Mouse (Mus musculus): ENCODE results near the gene Wscd2. TPM values are rescaled to one million over a fixed set of nuclear protein-coding genes. Genes with fewer than 3 reads are reported as not detected.

Gene Wscd2
- total RNA-seq, 1 experiment, result 2.6 TPM

DNA sequence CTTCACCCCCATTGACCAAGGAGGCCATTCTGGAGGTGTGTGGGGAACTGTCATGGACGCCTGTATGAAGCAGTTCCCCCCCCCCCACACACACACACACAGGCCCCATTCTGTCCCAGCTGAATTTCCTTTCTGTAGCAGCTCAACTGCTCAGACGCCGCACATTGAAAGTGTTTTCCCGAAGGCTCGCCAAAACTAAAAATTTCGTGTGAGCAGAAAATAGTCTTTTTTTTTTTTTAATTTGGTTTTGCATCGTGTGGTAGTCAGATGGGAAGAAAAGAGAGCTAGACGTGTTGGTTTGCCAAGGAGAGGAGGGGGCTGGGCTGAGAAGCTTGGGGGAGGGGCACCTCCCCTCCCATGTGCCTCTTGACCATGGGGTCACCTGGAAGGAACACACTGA is 23.5 kb downstream of the Wscd2 start:
- H3K27ac ChIP-seq (ENCODE audit: insufficient read depth, low read depth, low read length, poor library complexity, severe bottlenecking), result no peak overlapping the region
- no peaks in the 10 kb centered on the region for H3K36me3 ChIP-seq (ENCODE audit: control insufficient read depth, insufficient read depth, low read length, poor library complexity, severe bottlenecking)
- peaks cover 0 to 17% of the 10 kb centered on the region in 2 experiments; a peak in 1 of 4 replicates for H3K4me1 ChIP-seq (ENCODE audit: control insufficient read depth in 2 of 2, insufficient read depth in 2 of 2, low read length in 2 of 2, poor library complexity in 1 of 2)
- no peak overlapping the region for H3K9ac ChIP-seq (ENCODE audit: insufficient read depth, low read depth, low read length, poor library complexity, severe bottlenecking)
- H3K4me3 ChIP-seq (ENCODE audit: insufficient read depth in 1 of 2, low read depth in 1 of 2, low read length in 2 of 2, poor library complexity in 1 of 2, severe bottlenecking in 1 of 2), result no peak overlapping the region
- DNase-seq (ENCODE audit: low read depth, low spot score), result no peak
- H3K9me3 ChIP-seq (ENCODE audit: control insufficient read depth, insufficient read depth, low read depth, low read length), result no peaks in the 10 kb centered on the region
- no peak for TF ChIP-seq MAFK (IDR thresholded peaks at IDR 0.05; ENCODE audit: insufficient read depth, low read depth, low read length)
- no peak for TF ChIP-seq ZNF384 (IDR thresholded peaks at IDR 0.05; ENCODE audit: low read depth, low read length)
- TF ChIP-seq CHD2 (IDR thresholded peaks at IDR 0.05; ENCODE audit: low read depth, low read length), result no peak
- TF ChIP-seq ZC3H11A (IDR thresholded peaks at IDR 0.05; ENCODE audit: borderline replicate concordance, low read depth, low read length), result no peak
- no peak for TF ChIP-seq HCFC1 (IDR thresholded peaks at IDR 0.05; ENCODE audit: borderline replicate concordance, insufficient read depth, low read length)
- in situ Hi-C loops (cut with MboI; ENCODE audit: low sequenced_read_pairs in 2 of 2, unreplicated experiment in 2 of 2), result no loop called here

DNA sequence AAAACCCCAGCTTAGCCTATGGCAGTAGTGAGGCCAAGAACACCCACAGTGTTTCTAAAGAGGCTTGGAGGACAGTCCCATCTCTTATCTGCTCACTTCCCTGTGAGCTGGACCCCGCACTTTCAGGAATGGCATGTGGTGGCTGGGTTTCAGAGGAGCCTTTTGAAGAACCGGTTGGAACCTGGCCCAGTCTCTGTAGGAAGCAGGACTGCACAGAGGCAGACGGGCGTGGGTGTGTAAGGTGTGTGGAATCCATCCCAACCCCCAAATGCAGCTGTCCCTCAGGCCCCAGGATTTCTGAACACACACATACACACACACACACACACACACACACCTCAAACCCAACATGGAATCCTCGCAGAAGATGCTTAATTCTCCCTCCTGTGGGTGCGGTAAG is 23.9 kb downstream of the Wscd2 start:
- no peak for DNase-seq (ENCODE audit: low read depth, low spot score)
- peaks cover 0 to 17% of the 10 kb centered on the region in 2 experiments; a peak in 1 of 4 replicates for H3K4me1 ChIP-seq (ENCODE audit: control insufficient read depth in 2 of 2, insufficient read depth in 2 of 2, low read length in 2 of 2, poor library complexity in 1 of 2)

DNA sequence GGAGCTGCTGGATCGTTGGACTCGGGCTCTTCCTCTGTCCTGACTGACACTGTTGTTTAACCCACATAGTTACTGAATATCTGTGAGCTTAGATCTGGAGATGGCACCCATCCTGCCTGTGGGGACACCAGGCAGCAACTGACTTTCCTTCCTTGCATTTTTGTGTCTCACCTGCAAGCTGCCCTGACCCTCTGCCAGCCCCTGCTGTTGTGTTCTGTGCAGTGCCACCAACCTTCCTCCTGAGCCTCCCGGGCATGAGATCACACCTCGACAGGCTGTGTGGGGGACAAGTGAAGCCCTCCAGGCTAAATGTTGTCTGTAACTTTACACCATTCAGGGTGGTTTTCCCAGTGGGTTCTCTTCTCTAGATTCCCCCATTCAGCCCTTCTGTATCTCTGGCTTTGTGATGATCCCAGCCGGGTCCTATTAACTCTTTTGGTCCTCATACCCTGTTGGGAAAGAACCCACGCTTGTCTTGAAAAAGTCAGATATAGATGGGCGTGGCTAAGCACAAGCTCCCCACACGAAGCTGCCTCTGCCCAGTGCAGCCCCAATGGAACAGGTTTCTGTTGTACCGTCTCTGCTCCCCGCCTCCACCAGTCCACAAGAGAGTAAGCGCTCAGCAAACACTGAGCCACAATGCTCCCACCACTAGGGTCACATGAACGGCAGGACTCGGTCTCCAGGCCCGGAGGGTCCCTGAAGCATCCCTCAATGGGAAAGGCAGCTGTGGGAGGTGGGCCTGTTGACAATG is 26.2 kb downstream of the Wscd2 start:
- no peak for DNase-seq (ENCODE audit: low read depth, low spot score)
- H3K9me3 ChIP-seq (ENCODE audit: control insufficient read depth, insufficient read depth, low read depth, low read length), result no peaks in the 10 kb centered on the region
- H3K27ac ChIP-seq (ENCODE audit: insufficient read depth, low read depth, low read length, poor library complexity, severe bottlenecking), result no peak overlapping the region
- H3K4me1 ChIP-seq (ENCODE audit: control insufficient read depth in 2 of 2, insufficient read depth in 2 of 2, low read length in 2 of 2, poor library complexity in 1 of 2), result peaks cover 0 to 20% of the 10 kb centered on the region in 2 experiments; a peak in 1 of 4 replicates
- no peaks in the 10 kb centered on the region for H3K36me3 ChIP-seq (ENCODE audit: control insufficient read depth, insufficient read depth, low read length, poor library complexity, severe bottlenecking)
- in situ Hi-C loops (cut with MboI; ENCODE audit: low sequenced_read_pairs in 2 of 2, unreplicated experiment in 2 of 2), result no loop called here
- no peak for TF ChIP-seq HCFC1 (IDR thresholded peaks at IDR 0.05; ENCODE audit: borderline replicate concordance, insufficient read depth, low read length)
- no peak for TF ChIP-seq ZC3H11A (IDR thresholded peaks at IDR 0.05; ENCODE audit: borderline replicate concordance, low read depth, low read length)
- no peak for TF ChIP-seq ZNF384 (IDR thresholded peaks at IDR 0.05; ENCODE audit: low read depth, low read length)
- TF ChIP-seq CHD2 (IDR thresholded peaks at IDR 0.05; ENCODE audit: low read depth, low read length), result no peak
- TF ChIP-seq MAFK (IDR thresholded peaks at IDR 0.05; ENCODE audit: insufficient read depth, low read depth, low read length), result no peak
- H3K4me3 ChIP-seq (ENCODE audit: insufficient read depth in 1 of 2, low read depth in 1 of 2, low read length in 2 of 2, poor library complexity in 1 of 2, severe bottlenecking in 1 of 2), result no peak overlapping the region
- H3K9ac ChIP-seq (ENCODE audit: insufficient read depth, low read depth, low read length, poor library complexity, severe bottlenecking), result no peak overlapping the region

More for the DNA sequence above, 23.9 kb downstream of the Wscd2 start:
- in situ Hi-C loops (cut with MboI; ENCODE audit: low sequenced_read_pairs in 2 of 2, unreplicated experiment in 2 of 2), result no loop called here
- Histone ChIP-seq H3K36me3 (ENCODE audit: control insufficient read depth, insufficient read depth, low read length, poor library complexity, severe bottlenecking) (no peaks in the 10 kb centered on the region), H3K4me3 (ENCODE audit: insufficient read depth in 1 of 2, low read depth in 1 of 2, low read length in 2 of 2, poor library complexity in 1 of 2, severe bottlenecking in 1 of 2) (no peak overlapping the region), H3K27ac (ENCODE audit: insufficient read depth, low read depth, low read length, poor library complexity, severe bottlenecking) (peak overlapping the region; percentile 23; the same call in 1 of the 2 replicates), H3K9ac (ENCODE audit: insufficient read depth, low read depth, low read length, poor library complexity, severe bottlenecking) (no peak overlapping the region), H3K9me3 (ENCODE audit: control insufficient read depth, insufficient read depth, low read depth, low read length) (no peaks in the 10 kb centered on the region)
- TF ChIP-seq ZC3H11A (IDR thresholded peaks at IDR 0.05; ENCODE audit: borderline replicate concordance, low read depth, low read length), result no peak

DNA sequence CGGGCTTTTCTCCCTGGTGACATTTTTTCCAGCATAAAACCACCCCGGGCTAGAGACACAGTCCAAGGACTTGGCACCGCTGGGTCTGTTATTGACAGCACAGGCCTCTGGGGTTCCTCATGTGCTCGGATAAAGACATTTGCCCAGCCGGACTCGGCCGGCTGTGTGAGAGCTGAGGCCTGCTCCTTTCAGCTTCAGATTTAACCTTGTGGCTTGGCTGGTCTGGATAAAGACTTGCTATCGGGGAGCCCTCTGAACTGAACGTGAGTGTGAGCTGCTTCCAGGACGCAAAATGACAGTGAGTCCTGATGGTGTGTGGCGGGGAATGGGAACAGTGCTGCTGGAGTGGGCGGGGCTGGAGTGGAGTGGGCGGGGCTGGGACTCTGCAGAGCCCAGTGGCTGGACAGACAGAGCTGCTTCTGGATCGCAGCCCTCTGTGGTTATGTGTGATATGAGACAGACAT is 26.8 kb downstream of the Wscd2 start:
- H3K27ac ChIP-seq (ENCODE audit: insufficient read depth, low read depth, low read length, poor library complexity, severe bottlenecking), result no peak overlapping the region
- H3K9me3 ChIP-seq (ENCODE audit: control insufficient read depth, insufficient read depth, low read depth, low read length), result no peaks in the 10 kb centered on the region
- DNase-seq (ENCODE audit: low read depth, low spot score), result no peak
- H3K4me3 ChIP-seq (ENCODE audit: insufficient read depth in 1 of 2, low read depth in 1 of 2, low read length in 2 of 2, poor library complexity in 1 of 2, severe bottlenecking in 1 of 2), result no peak overlapping the region
- no peaks in the 10 kb centered on the region for H3K36me3 ChIP-seq (ENCODE audit: control insufficient read depth, insufficient read depth, low read length, poor library complexity, severe bottlenecking)
- no peak for TF ChIP-seq HCFC1 (IDR thresholded peaks at IDR 0.05; ENCODE audit: borderline replicate concordance, insufficient read depth, low read length)
- TF ChIP-seq MAFK (IDR thresholded peaks at IDR 0.05; ENCODE audit: insufficient read depth, low read depth, low read length), result no peak
- no peak for TF ChIP-seq CHD2 (IDR thresholded peaks at IDR 0.05; ENCODE audit: low read depth, low read length)
- TF ChIP-seq ZC3H11A (IDR thresholded peaks at IDR 0.05; ENCODE audit: borderline replicate concordance, low read depth, low read length), result no peak
- no peak for TF ChIP-seq ZNF384 (IDR thresholded peaks at IDR 0.05; ENCODE audit: low read depth, low read length)
- H3K4me1 ChIP-seq (ENCODE audit: control insufficient read depth in 2 of 2, insufficient read depth in 2 of 2, low read length in 2 of 2, poor library complexity in 1 of 2), result peaks cover 0 to 20% of the 10 kb centered on the region in 2 experiments; a peak in 1 of 4 replicates
- no peak overlapping the region for H3K9ac ChIP-seq (ENCODE audit: insufficient read depth, low read depth, low read length, poor library complexity, severe bottlenecking)
- in situ Hi-C loops (cut with MboI; ENCODE audit: low sequenced_read_pairs in 2 of 2, unreplicated experiment in 2 of 2), result no loop called here
